Comparison of ENCODE assay signal across 8 mouse cellular contexts in genomic region chr5:41768382-41769040, GRCm38 (mm10). TPM values are rescaled to one million over a fixed set of nuclear protein-coding genes. Genes with fewer than 3 reads are reported as not detected.
DNase-seq lines count a peak whose midpoint lies in the region; ATAC-seq lines count a peak whose summit lies in the region.

No protein-coding gene starts in this region.

- H3K4me3 ChIP-seq in forebrain, embryonic 11.5 days (ENCODE audit: low read depth, low read length) = peak overlapping the region; percentile 22
- peak overlapping the region; percentile 45 for H3K4me3 ChIP-seq in heart, embryonic 16.5 days (ENCODE audit: low read length)
- peak overlapping the region; percentile 44 for H3K4me3 ChIP-seq in liver, embryonic 15.5 days (replicated peaks)
- H3K4me3 ChIP-seq in neural tube, embryonic 12.5 days = 0 out of 2 replicates have a peak overlapping the region, but pooled peaks have one; percentile 9

- H3K9me3 ChIP-seq in forebrain, embryonic 11.5 days (ENCODE audit: control insufficient read depth, low read length) = no peaks in the 10 kb centered on the region
- no peaks in the 10 kb centered on the region for H3K9me3 ChIP-seq in heart, embryonic 16.5 days (replicated peaks; ENCODE audit: control insufficient read depth, low read length)
- H3K9me3 ChIP-seq in liver, embryonic 15.5 days (replicated peaks) = no peaks in the 10 kb centered on the region
- H3K9me3 ChIP-seq in neural tube, embryonic 12.5 days = no peaks in the 10 kb centered on the region

- peaks cover 41% of the 10 kb centered on the region for H3K27me3 ChIP-seq in forebrain, embryonic 11.5 days (ENCODE audit: control insufficient read depth, insufficient read depth, low read length)
- peaks cover 38% of the 10 kb centered on the region for H3K27me3 ChIP-seq in heart, embryonic 16.5 days (ENCODE audit: control insufficient read depth, insufficient read depth, low read length)
- H3K27me3 ChIP-seq in liver, embryonic 15.5 days = peaks cover 60% of the 10 kb centered on the region
- H3K27me3 ChIP-seq in neural tube, embryonic 12.5 days (replicated peaks) = peaks cover 48% of the 10 kb centered on the region

- 7% methylated on average over 21 of the region's 21 CpGs for WGBS in forebrain, embryonic 11.5 days
- 4% methylated on average over 21 of the region's 21 CpGs for WGBS in heart, embryonic 16.5 days
- 3% methylated on average over 21 of the region's 21 CpGs for WGBS in liver, embryonic 15.5 days (ENCODE audit: insufficient replicate concordance)
- WGBS in neural tube, embryonic 12.5 days = 6% methylated on average over 21 of the region's 21 CpGs

- no peak overlapping the region for H3K9ac ChIP-seq in forebrain, embryonic 11.5 days (ENCODE audit: low read length)
- 0 out of 2 replicates have a peak overlapping the region, but pooled peaks have one; percentile 5 for H3K9ac ChIP-seq in heart, embryonic 16.5 days (ENCODE audit: low read length)
- H3K9ac ChIP-seq in liver, embryonic 15.5 days = no peak overlapping the region
- H3K9ac ChIP-seq in neural tube, embryonic 12.5 days = no peak overlapping the region

- DNase-seq in c-Kit-positive CD71-negative TER-119-negative erythroid progenitor cells, embryonic 14.5 days (ENCODE audit: low read depth) = peak; percentile 83
- DNase-seq in forebrain, embryonic 11.5 days (ENCODE audit: low spot score) = peak; percentile 95
- peak; percentile 83 to 96 for DNase-seq in kidney, postnatal 36 days
- peak; percentile 68 for DNase-seq in telencephalon, adult 2 months (ENCODE audit: low read depth, low spot score)

- H3K4me1 ChIP-seq in forebrain, embryonic 11.5 days (replicated peaks; ENCODE audit: control insufficient read depth, insufficient read depth, low read length) = peaks cover 15% of the 10 kb centered on the region
- peaks cover 14% of the 10 kb centered on the region for H3K4me1 ChIP-seq in heart, embryonic 16.5 days (ENCODE audit: control insufficient read depth, insufficient read depth, low read length)
- peaks cover 6% of the 10 kb centered on the region; the same call in 1 of the 2 replicates for H3K4me1 ChIP-seq in liver, embryonic 15.5 days (replicated peaks)
- H3K4me1 ChIP-seq in neural tube, embryonic 12.5 days = peaks cover 23% of the 10 kb centered on the region

- H3K36me3 ChIP-seq in forebrain, embryonic 11.5 days (ENCODE audit: control insufficient read depth, insufficient read depth, low read length) = no peaks in the 10 kb centered on the region
- no peaks in the 10 kb centered on the region for H3K36me3 ChIP-seq in heart, embryonic 16.5 days (ENCODE audit: control insufficient read depth, insufficient read depth)
- H3K36me3 ChIP-seq in liver, embryonic 15.5 days (replicated peaks) = no peaks in the 10 kb centered on the region
- H3K36me3 ChIP-seq in neural tube, embryonic 12.5 days = no peaks in the 10 kb centered on the region

- peak overlapping the region; percentile 44 for H3K4me2 ChIP-seq in forebrain, embryonic 11.5 days (ENCODE audit: low read depth, low read length, severe bottlenecking)
- peak overlapping the region; percentile 70 for H3K4me2 ChIP-seq in heart, embryonic 16.5 days (ENCODE audit: low read depth, low read length)
- peak overlapping the region; percentile 54 for H3K4me2 ChIP-seq in liver, embryonic 15.5 days
- H3K4me2 ChIP-seq in neural tube, embryonic 12.5 days (replicated peaks) = peak overlapping the region; percentile 53

- peak; percentile 91 for ATAC-seq in CD4-positive, CD25-positive, alpha-beta regulatory T cell, adult 4 months
- peak; percentile 60 for ATAC-seq in forebrain, embryonic 11.5 days (replicated peaks; ENCODE audit: low FRiP score)
- ATAC-seq in heart, embryonic 16.5 days (replicated peaks; ENCODE audit: extremely low read depth, insufficient read depth, low FRiP score) = no peak
- ATAC-seq in liver, embryonic 15.5 days (ENCODE audit: insufficient read depth) = no peak
- peak; percentile 67 for ATAC-seq in neural tube, embryonic 12.5 days (ENCODE audit: low FRiP score, low read depth)

- H3K27ac ChIP-seq in forebrain, embryonic 11.5 days (ENCODE audit: low read depth, low read length) = no peak overlapping the region
- H3K27ac ChIP-seq in heart, embryonic 16.5 days (ENCODE audit: low read length) = no peak overlapping the region
- no peak overlapping the region for H3K27ac ChIP-seq in liver, embryonic 15.5 days (replicated peaks)
- H3K27ac ChIP-seq in neural tube, embryonic 12.5 days = no peak overlapping the region

RNA-seq across cellular contexts. Expression of gene Nkx3-2, which starts 4.2 kb away (rescaled TPM):
- not detected for polyA plus RNA-seq in CD4-positive, CD25-positive, alpha-beta regulatory T cell, adult 4 months (2017; shearing (Covaris generic))
- polyA plus RNA-seq in forebrain, embryonic 11.5 days (2014; fragmentation: Nextera tagmentation; extraction: Ambion mirVana) = not detected in 2 replicates
- polyA plus RNA-seq in heart, embryonic 16.5 days (2015; fragmentation: Nextera tagmentation; extraction: Ambion mirVana) = not detected in 2 replicates
- polyA plus RNA-seq in liver, embryonic 15.5 days (2015; fragmentation: Nextera tagmentation; extraction: Ambion mirVana) = not detected in 2 replicates
- polyA plus RNA-seq in neural tube, embryonic 12.5 days (2016; fragmentation: Nextera tagmentation; extraction: Ambion mirVana) = 2.1 and 4.0 TPM in 2 replicates

Comparison
In these comparisons a context has a peak if more than half of its experiments do, and no peak if none do; other contexts are left out.
1. ATAC-seq: peak in CD4-positive, CD25-positive, alpha-beta regulatory T cell, adult 4 months (single experiment), forebrain, embryonic 11.5 days (single experiment) and neural tube, embryonic 12.5 days (single experiment); none in heart, embryonic 16.5 days (single experiment) and liver, embryonic 15.5 days (single experiment).
2. Peak in every context shown above with its lines, with median percentiles within 50 percentile points of each other: DNase-seq, H3K4me2 ChIP-seq and H3K4me3 ChIP-seq.